ENCODE assay signal across 30 mouse cellular contexts in genomic region chr10:88891410-88891809, GRCm38 (mm10). TPM values are rescaled to one million over a fixed set of nuclear protein-coding genes. Genes with fewer than 3 reads are reported as not detected.
"Had no signal": no experiment of that assay in that cellular context is flagged by ENCODE, and none has a peak within 500 bp of the region (broad histone marks: within the 10 kb centered on the region; RNA-seq: fewer than 3 reads in every experiment).

No protein-coding gene starts in this region.

- H3K4me3 ChIP-seq: embryonic facial prominence, embryonic 10.5 days; embryonic facial prominence, embryonic 12.5 days; embryonic facial prominence, embryonic 13.5 days; embryonic facial prominence, embryonic 15.5 days; erythroblast, embryonic 14.5 days; forebrain, embryonic 10.5 days; forebrain, embryonic 12.5 days; forebrain, embryonic 13.5 days; forebrain, embryonic 15.5 days; gastrocnemius, adult 2 months; heart, adult 2 months; heart, embryonic 10.5 days had no signal

- H3K9ac ChIP-seq: embryonic facial prominence, embryonic 12.5 days; embryonic facial prominence, embryonic 13.5 days; embryonic facial prominence, embryonic 15.5 days; forebrain, embryonic 12.5 days; forebrain, embryonic 13.5 days; forebrain, embryonic 15.5 days; forebrain, postnatal 0 days had no signal

- DNase-seq: cerebellum, postnatal 14 days; cerebellum, postnatal 25 days; cerebellum, postnatal 36 days; embryo, embryonic 11 days; forebrain, postnatal 0 days; gastrocnemius, adult 2 months; gastrocnemius, postnatal 10 days; gastrocnemius, postnatal 14 days; gastrocnemius, postnatal 25 days; gastrocnemius, postnatal 36 days; heart, adult 11 months; heart, adult 18-20 months; heart, adult 2 months had no signal

- H3K9me3 ChIP-seq: embryonic facial prominence, embryonic 10.5 days; embryonic facial prominence, embryonic 12.5 days; embryonic facial prominence, embryonic 13.5 days; embryonic facial prominence, embryonic 15.5 days; forebrain, embryonic 10.5 days; forebrain, embryonic 12.5 days; forebrain, embryonic 13.5 days; forebrain, embryonic 15.5 days; heart, embryonic 10.5 days had no signal

- H3K27ac ChIP-seq: embryonic facial prominence, embryonic 10.5 days; embryonic facial prominence, embryonic 12.5 days; embryonic facial prominence, embryonic 13.5 days; embryonic facial prominence, embryonic 15.5 days; forebrain, embryonic 10.5 days; forebrain, embryonic 12.5 days; forebrain, embryonic 13.5 days; forebrain, embryonic 15.5 days; gastrocnemius, adult 2 months; heart, adult 2 months; heart, embryonic 10.5 days had no signal

- H3K4me2 ChIP-seq: embryonic facial prominence, embryonic 12.5 days; embryonic facial prominence, embryonic 13.5 days; embryonic facial prominence, embryonic 15.5 days; forebrain, embryonic 12.5 days; forebrain, embryonic 13.5 days; forebrain, embryonic 15.5 days; heart, embryonic 11.5 days had no signal

- H3K36me3 ChIP-seq: embryonic facial prominence, embryonic 10.5 days; embryonic facial prominence, embryonic 12.5 days; embryonic facial prominence, embryonic 13.5 days; embryonic facial prominence, embryonic 15.5 days; forebrain, embryonic 10.5 days; forebrain, embryonic 12.5 days; forebrain, embryonic 15.5 days; heart, embryonic 10.5 days had no signal

RNA-seq across cellular contexts. Expression of gene Slc5a8, which starts 5.6 kb away (rescaled TPM):
- total RNA-seq: common myeloid progenitor, adult 5-6 weeks; gastrocnemius, adult 18-20 months; gastrocnemius, adult 2 months; gastrocnemius, adult 8-10 months; gastrocnemius, postnatal 10 days; gastrocnemius, postnatal 14 days; gastrocnemius, postnatal 25 days; gastrocnemius, postnatal 36 days; granulocyte monocyte progenitor cell, adult 5-6 weeks; heart, adult 2 months; heart, adult 8-10 months had no signal
- polyA plus RNA-seq: cortical plate, adult 2 months; embryonic facial prominence, embryonic 10.5 days; erythroblast, embryonic 14.5 days; forebrain, embryonic 12.5 days; forebrain, embryonic 13.5 days; heart, embryonic 11.5 days had no signal
